ENCODE assay signal across 7 mouse cellular contexts in genomic region chr11:32619257-32619816, GRCm38 (mm10). TPM values are rescaled to one million over a fixed set of nuclear protein-coding genes. Genes with fewer than 3 reads are reported as not detected.
DNase-seq lines count a peak whose midpoint lies in the region; ATAC-seq lines count a peak whose summit lies in the region.

No protein-coding gene starts in this region.

- H3K4me2 ChIP-seq in heart, embryonic 14.5 days (ENCODE audit: low read length): 0 out of 2 replicates have a peak overlapping the region, but pooled peaks have one; percentile 26

- peak; percentile 23 for DNase-seq in thymus, postnatal 14 days
- DNase-seq in thymus, adult 18-20 months: no peak
- peak; percentile 61 for DNase-seq in embryo, embryonic 10.5 days (ENCODE audit: low spot score)
- peak; percentile 75 for DNase-seq in kidney, postnatal 10 days
- peak; percentile 69 to 87 for DNase-seq in lung, postnatal 4 days
- DNase-seq in telencephalon, adult 2 months (ENCODE audit: low read depth, low spot score): peak; percentile 60

- peak overlapping the region; percentile 83 to 84 for H3K27ac ChIP-seq in heart, embryonic 14.5 days (replicated peaks in 1 of 2; ENCODE audit: control insufficient read depth in 1 of 2, insufficient read depth in 1 of 2, low read depth in 2 of 2, low read length in 2 of 2)

- H3K9me3 ChIP-seq in heart, embryonic 14.5 days (ENCODE audit: control insufficient read depth, low read length): no peaks in the 10 kb centered on the region

- H3K36me3 ChIP-seq in heart, embryonic 14.5 days (ENCODE audit: control insufficient read depth, insufficient read depth, low read length): peaks cover 3% of the 10 kb centered on the region; the same call in 1 of the 2 replicates

- 14% methylated on average over 8 of the region's 8 CpGs for WGBS in heart, embryonic 14.5 days

- ATAC-seq in heart, embryonic 14.5 days (ENCODE audit: insufficient number of reproducible peaks, insufficient read depth, low FRiP score, low read depth): peak; percentile 87

- no peaks in the 10 kb centered on the region for H3K27me3 ChIP-seq in heart, embryonic 14.5 days (ENCODE audit: control insufficient read depth, insufficient read depth, low read length)

- no peak overlapping the region for H3K4me3 ChIP-seq in heart, embryonic 14.5 days (ENCODE audit: control insufficient read depth in 1 of 2, insufficient read depth in 1 of 2, low read depth in 1 of 2, low read length in 2 of 2)

- peak overlapping the region; percentile 61; the same call in 1 of the 2 replicates for H3K9ac ChIP-seq in heart, embryonic 14.5 days (ENCODE audit: low read length)

- peaks cover 17 to 25% of the 10 kb centered on the region in 2 experiments for H3K4me1 ChIP-seq in heart, embryonic 14.5 days (ENCODE audit: control insufficient read depth in 2 of 2, insufficient read depth in 2 of 2, low read length in 2 of 2)

RNA-seq across cellular contexts. Expression of gene Fbxw11, which starts 23.2 kb away (rescaled TPM):
- polyA plus RNA-seq in heart, embryonic 14.5 days (2014; fragmentation: Nextera tagmentation; extraction: Ambion mirVana): 63.1 and 63.4 TPM in 2 replicates

Comparison
In these comparisons a context has a peak if more than half of its experiments do, and no peak if none do; other contexts are left out.
1. DNase-seq: peak in thymus, postnatal 14 days (single experiment), embryo, embryonic 10.5 days (single experiment), kidney, postnatal 10 days (single experiment), lung, postnatal 4 days (2 of 2) and telencephalon, adult 2 months (single experiment); none in thymus, adult 18-20 months (0 of 2).